Mouse (Mus musculus): ENCODE results near the gene Nfib.
"Not testable (repeated sequence)": the region's sequence is repeated elsewhere in the genome, so short reads cannot be mapped to it uniquely, and the experiment has no call there.

Gene Nfib

DNA sequence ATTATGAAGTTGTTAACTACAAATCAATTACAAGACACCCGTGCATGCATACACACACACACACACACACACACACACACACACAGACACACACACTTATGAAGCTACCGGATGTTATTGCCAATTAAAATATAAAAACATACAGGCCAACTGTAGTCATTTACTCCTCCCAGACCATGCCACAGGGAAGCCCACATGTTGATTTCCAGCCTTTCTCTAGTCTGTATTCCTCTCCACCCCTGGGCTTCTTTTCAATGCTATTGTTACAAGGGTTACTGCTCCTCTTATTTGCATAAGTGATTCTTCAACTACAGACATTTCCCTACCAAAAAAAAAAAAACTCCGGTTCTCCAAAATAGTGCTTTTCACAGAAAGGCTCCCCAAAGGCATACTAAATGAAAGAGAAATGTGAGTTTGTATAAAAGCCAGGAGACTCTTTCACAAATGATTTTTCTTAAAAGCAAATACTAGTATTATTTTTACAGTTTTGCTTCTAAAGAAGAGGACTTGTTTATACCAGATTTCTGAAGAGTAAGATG lies 402.1 kb downstream of the Nfib start:
- DNase-seq (ENCODE audit: low read depth, low spot score), result no peak

DNA sequence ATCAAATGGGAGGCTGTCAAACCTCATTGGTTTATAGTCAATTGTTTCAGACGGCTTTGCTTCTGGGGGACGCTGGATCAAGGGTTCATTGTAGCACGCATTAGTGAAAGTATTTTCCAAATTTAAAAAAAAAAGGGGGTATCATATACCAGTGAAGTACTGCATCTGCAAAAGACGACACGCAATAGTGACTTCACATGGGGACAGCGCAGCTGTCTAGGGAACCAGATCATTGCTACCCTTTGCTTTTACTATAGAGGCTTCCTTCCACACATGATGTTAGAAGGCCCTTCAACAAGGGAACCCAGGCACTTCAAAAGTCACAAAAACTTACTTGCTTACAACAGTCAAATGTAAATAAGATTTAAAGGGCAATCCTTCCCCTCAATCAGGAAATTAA lies 402.6 kb downstream of the Nfib start:
- no peak for DNase-seq (ENCODE audit: low read depth, low spot score)

DNA sequence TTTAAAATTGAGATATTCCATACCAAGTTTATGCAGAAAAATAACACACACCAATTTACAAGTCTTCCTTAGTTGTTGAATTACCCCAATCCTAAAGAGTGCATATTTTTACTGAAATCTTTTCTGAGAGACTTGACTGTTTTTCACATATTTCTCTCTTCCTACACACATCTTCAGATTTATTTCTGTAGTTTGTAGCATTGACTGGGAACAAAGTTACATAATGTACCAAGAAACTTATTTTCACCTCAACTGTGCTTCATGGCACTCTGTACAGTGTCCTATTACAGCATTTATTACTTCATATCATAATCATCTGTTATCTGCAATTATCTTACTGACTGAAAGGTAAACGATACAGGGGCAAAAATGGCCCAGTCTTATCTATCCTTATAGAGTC lies 406.9 kb downstream of the Nfib start:
- no peak for DNase-seq (ENCODE audit: low read depth, low spot score)

DNA sequence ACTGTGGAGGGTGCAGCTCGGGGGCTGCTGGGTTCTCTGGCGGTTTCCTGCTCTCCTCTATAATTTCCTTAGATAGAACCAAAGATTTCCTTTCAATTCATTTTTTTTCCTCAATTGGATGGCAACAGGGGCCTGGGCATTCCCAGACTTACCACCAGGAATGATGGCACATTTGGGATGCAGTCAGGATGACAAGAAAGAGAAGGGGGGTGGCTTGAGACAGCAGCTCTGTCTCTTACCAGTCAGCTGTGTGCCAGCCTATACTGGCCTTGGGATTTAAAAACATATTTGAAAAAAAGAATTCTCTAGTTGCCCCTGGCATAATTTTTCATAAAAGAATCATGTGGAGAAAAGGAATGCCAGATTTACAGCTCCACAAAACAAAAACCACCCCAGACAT lies 408.0 kb downstream of the Nfib start:
- no peak for DNase-seq (ENCODE audit: low read depth, low spot score)

DNA sequence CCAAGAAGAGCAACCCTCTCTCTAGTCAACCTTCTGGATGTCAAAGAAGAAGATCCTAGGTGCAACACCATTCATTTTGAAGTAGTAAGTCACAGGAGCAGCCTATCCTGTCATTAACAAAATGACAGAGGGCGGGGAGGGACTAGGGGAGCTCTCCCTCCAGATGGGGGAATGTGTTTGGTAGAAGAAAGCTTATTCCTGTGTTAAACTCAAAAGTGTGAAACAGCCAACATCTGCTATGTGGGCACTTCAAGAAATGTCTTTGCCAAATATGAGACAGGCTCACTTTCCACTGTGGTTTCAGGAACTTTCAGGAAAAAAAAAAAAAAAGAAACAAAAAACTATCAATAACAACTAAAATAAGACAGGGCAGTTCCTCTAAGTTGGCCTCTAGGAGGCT lies 411.5 kb downstream of the Nfib start:
- no peak for DNase-seq (ENCODE audit: low read depth, low spot score)

DNA sequence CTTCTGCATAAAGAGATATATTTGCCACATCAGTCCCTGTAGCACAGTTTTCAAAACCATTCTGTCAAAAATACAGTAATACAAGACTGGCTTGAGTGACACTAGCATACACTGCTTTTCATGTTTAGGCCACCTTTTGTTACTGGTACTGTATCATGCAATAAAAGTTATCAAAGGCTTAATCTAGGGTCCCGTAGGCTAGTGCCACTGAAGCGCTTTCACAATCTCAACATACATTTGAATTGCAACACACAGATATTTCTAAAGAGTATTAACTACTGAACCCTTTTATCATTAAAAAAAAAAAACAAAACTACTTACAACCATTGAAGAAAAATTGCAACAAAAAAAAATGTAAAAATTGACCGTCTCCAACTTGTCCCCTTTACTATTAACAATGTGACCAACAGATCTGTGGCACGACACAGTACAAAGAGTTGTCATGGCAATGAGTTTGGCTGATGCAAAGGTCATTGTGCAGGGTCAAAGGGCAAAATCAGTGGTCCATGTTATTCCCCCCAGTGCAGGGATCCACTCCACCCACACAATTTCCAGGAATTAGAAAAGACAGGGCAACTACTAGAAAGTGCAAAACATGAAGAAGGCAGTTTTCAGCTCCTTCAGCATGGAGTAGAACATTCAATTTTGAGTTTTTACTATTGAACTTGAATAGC lies 414.2 kb downstream of the Nfib start:
- DNase-seq (ENCODE audit: low read depth, low spot score), result no peak

DNA sequence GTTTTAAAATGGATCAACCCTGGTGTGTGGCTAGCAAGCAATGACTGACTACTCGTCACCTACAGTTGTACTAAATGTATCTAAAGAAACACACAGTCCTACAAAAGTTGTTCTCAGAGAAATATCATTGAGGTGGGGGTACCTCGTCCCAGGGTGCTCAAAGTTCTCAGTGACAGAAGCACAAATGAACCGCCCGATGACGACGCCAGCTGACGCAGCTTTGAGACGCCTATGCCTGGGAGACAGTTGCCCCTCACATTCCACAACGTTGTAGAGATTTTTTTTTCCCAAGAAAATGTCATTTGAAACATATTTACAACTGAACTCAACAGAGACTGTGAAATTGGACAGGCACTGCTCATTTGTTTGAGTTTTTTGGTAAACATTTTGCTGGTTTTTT lies 414.9 kb downstream of the Nfib start:
- DNase-seq (ENCODE audit: low read depth, low spot score), result no peak

DNA sequence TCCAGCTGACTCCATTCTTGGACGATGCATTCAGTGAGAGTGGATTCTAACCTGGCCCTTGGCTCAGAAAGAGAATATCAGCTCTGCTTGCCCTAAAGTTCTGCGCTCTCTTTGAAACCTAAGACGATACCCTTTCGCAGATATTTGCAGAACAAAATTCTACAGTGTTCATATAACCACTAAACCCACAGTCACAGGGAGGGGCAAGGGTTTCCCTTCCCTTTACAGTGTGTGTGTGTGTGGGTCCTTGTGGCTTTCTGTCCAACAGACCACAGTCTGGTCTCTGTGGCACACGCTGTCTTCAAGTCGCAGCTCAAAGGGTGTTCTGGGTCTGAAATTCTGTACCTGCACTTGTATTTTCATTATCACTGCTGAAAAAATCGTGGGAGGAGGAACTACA lies 416.0 kb downstream of the Nfib start:
- DNase-seq (ENCODE audit: low read depth, low spot score), result no peak

DNA sequence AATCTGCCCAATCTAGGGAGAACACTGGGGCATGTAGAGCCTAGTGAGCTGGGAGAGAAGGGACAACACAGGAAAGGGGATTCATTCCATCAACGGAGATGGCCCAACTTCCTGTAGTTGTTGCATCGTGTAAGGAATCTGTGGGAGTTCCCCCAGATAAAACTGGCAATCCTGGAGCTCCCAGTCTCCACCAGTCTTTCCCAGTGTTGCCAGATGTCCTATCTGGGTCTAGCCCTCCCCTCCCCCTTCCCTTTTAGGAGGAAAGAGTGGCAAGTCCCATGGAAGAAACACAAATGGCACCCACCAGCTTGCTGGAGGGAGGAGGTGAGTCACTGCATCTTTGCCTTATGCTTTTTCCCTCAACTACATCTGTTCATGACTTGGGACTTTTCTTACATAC lies 417.4 kb downstream of the Nfib start:
- DNase-seq (ENCODE audit: low read depth, low spot score), result no peak

DNA sequence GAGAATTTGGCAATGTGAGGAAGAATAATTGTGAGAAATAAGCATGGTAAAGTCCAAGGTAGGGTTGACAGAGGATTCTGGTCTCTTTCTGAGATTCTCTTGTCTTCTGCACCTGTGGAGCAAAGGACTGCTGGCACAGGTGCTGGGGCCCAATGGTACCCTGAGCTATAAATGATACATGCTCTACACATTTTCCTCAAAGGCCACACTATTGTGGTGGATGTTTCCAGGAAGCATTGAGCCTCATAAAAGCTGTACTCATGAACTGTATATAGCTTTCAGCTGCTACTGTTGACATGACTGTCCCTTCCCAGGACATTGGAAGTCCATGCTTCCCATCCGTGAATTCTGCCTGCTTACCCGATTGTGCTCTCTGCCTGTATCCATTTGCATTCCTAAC lies 418.1 kb downstream of the Nfib start:
- no peak for DNase-seq (ENCODE audit: low read depth, low spot score)

DNA sequence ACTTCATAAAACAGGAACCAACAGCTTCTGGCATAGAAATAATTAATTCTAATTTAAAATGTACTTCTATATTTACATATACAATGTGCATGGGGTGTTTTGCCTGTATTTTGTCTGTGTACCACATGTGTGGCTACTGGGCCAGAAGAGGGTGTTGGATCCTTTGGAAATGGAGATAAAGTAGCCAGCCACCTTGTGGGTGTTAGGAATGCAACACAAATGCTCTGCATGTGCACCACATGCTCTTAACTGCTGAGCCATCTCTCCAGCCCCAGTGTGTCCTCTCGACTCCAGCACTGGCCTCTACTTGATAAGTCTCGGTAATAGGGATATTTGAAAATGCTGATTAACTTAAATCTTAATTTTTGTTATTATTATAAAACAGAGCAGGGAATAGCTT lies 418.6 kb downstream of the Nfib start:
- no peak for DNase-seq (ENCODE audit: low read depth, low spot score)

DNA sequence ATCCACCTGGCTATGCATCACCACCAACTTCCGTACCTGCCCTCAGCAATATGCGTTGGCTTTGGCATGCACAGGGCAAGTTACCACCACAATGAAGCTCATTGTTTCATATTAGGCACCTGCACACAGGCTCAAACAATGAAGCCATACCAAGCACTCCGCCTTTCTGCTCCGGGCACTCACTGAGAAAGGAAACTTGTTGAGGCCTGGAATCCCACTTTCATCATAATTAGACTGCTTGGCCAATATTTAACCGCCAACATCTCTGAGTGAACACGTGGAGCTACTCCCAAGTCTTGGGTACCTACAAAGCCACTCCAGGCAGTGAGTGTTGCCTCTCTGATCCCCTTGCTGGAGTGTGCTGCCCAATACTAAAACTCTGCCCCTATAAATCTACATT lies 422.0 kb downstream of the Nfib start:
- DNase-seq (ENCODE audit: low read depth, low spot score), result no peak

DNA sequence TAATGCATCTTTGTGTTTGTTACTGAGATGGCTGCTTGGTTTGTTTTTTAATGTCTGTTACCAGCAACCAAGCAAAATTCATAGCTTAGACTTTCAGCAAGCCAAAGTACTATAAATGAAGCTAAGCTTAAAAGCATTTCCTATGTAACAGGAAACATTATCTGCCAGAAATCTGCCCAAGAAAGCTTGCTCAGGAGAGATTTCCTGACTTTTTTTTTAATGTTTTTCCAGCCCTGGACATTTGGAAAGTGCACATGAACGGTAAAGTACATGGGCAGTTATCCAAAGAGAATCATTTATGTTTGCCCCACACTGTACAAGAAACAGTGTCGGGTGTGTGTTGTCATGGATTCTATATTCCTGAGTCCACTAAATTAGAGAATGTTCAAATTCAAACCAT lies 429.6 kb downstream of the Nfib start:
- DNase-seq (ENCODE audit: low read depth, low spot score), result no peak

DNA sequence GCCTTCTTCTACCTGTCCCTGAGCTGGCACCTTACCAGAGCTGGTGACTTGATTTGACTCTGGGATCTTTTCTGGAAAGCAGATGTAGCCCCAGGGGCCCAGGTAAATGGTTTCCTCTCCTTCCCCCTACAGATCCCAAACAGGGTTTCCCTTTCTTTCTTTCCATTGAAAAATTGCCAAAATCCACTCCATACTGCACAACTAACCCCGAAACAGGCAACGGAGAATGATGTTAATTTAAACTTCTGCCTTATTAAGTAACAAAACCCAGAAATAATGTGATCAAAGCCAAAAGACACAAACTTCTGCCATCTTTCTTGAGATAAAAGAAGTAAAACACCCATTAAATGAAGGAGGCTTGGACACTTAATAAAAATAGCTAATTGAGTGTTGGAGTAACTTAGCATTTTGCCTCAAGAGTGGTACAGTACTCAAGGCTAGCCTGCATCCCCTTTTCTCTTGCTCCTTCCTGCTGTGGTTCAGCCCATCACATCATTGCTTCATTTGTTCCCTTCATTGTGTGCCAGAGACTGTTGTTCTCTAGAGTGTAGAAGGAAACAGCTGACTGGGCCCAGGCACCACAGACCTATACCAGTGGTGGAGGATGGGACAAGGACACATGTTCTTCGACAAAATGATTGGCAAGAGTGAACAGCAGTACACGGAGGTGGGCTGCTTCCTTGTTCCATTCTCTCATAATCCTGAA lies 432.3 kb downstream of the Nfib start:
- no peak for DNase-seq (ENCODE audit: low read depth, low spot score)

DNA sequence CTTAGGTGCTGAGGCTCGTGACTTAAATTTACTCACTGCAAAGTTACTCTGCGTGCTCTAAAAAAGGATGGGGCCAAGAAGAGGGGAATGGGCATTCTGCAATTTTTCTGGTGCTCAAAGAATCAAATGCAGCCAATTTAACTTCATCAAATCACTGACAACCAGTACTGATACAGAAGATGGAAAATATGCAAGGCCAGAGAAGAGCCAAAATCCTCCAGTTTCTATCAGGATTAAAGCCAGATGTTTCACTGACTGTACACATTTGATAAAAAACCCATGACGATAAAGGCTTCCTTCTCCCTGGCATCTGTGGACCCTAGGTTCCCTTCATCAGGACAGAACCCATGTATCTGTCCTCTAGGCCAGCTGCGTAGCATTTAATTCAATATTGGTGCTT lies 433.5 kb downstream of the Nfib start:
- DNase-seq (ENCODE audit: low read depth, low spot score), result no peak

DNA sequence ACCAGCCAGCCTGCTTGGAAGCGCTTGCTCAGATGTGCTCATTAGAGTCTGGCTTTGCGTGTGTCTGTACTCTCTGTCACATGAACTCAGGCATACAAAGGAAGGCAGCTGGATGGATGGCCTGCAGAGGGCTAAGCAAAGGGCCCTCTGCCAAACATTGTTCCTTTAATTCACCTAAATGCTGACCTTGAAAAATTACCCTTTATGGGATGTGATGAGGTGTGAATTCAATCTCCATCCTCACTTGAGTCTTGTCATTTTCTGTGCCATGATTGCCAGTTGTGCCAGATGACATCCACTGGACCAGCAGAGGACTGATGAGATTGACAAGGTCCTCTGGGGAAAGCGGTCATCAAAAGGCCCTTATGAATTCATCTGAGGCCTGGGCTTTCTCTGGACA lies 434.0 kb downstream of the Nfib start:
- no peak for DNase-seq (ENCODE audit: low read depth, low spot score)

DNA sequence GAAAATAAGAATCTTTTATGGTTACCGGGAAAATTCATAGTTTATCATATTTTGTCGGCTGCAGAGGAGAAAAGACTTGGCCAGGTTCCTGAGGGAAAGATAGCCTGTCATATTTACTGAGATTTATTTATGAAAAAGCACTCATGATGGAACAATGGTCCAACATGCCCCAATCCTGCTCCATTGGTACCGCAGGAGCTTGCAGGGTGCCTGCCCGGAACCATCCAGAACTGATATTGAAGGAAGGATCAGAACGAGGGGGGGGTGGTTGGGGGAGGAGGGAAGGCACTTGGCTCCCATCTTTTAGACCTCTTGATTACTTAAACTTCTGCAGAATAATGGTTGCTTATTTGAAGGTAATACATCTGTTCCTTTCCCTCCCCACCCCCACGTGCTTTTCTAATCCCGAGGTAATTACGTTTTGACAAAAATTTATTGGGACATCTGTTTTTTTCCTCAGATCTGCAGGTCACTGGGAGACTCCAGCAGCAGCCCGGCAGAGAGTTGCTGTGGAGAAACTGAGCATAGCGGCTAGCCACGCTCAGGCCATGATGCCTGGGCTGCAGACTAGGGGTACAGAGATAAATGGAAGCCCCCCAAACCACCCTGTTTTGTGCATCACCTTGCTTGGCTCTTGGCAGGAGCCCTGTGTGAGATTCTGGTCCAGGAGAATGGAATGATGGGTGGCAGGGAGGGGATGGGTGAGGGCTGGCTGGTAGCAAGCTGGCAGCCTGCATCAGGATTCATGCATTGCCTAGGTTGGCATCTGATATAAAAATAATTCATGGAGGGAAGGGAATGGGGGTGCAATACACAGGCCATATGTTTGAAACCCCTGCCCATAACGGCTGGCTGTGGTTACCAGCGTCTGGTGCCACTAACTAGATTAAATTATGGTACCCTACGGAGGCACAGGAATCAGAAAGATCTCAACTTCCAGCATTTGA lies 437.4 kb downstream of the Nfib start:
- DNase-seq (ENCODE audit: low read depth, low spot score), result no peak

DNA sequence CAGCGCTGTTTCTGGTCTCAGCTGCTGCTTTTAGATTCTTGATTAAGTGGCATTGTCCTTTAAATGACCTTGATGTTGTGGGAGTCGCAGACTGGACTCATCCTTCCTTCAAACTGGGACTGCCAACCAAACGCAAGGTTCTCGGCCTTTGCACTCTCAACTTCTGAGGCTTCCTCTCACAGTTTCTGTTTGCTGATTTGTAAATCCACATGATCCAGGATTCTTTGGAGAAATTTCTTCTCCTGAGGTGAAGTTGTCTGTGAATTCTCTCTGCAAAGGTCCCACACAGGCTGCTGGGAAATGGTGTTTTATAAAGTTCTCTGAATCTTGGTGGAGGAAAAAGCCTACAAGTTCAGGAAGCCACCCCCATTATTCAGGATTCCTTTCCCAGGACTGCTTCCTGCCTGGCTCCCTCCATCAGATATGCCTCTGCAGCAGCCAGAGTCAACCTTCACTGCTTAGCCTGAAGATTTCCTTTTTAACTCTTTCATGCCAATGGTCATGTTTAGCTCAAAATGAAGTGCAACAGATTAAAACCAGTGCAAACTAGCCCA lies 439.4 kb downstream of the Nfib start:
- no peak for DNase-seq (ENCODE audit: low read depth, low spot score)

DNA sequence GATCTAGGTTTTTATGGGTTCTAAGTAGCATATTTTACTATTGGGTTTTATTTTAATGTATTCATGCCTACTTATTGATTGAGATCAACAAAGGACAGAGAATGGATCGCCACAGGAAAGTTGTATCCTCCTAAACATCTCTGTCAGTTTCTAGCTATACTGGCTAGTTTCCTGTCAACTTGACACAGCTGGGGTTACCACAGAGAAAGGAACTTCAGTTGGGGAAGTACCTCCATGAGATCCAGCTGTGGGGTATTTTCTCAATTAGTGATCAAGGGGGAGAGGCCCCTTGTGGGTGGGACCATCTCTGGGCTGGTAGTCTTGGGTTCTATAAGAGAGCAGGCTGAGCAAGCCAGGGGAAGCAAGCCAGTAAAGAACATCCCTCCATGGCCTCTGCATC lies 447.0 kb downstream of the Nfib start:
- DNase-seq (ENCODE audit: low read depth, low spot score), result not testable (repeated sequence)

DNA sequence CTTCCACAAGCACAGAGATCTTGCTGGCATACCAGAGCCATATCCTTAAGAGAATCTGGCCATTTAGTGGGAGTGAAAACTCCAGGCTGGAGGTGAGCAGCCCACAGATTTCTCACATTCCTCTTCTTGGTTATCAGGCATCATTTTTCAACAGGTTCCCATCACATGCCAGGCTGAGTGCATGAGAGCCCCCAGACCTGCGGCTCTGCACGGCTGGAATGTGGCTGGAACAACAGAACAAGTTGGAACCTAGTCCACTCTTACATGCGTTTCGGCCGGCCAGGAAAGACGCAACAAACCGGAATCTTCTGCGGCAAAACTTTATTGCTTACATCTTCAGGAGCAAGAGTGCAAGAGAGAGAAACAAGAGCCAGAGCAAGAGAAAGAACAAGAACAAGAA lies 453.5 kb downstream of the Nfib start:
- DNase-seq (ENCODE audit: low read depth, low spot score), result no peak

DNA sequence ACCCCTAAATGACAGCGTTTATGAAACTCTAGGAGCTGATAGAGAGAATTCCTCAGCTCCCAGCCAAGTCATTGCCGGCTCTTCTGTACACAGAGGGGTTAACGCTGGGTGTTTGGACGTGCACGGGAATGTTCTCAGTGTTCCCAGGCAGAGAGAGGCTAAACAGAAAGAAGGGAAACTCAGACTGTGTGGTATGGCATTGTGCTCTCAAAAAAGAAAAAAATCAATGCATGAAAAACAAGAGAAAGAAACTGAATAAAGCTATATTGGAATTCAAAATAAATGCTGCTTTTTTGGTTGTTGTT lies 455.2 kb downstream of the Nfib start:
- no peak for DNase-seq (ENCODE audit: low read depth, low spot score)
